ENCODE assay signal across 18 mouse cellular contexts in genomic region chr8:119531973-119532372, GRCm38 (mm10). TPM values are rescaled to one million over a fixed set of nuclear protein-coding genes. Genes with fewer than 3 reads are reported as not detected.
DNase-seq lines count a peak whose midpoint lies in the region; ATAC-seq lines count a peak whose summit lies in the region.
"Had no signal": no experiment of that assay in that cellular context is flagged by ENCODE, and none has a peak within 500 bp of the region (broad histone marks: within the 10 kb centered on the region; RNA-seq: fewer than 3 reads in every experiment).

No protein-coding gene starts in this region.

- peaks cover 98% of the 10 kb centered on the region for H3K36me3 ChIP-seq in heart, embryonic 12.5 days
- peaks cover 44% of the 10 kb centered on the region for H3K36me3 ChIP-seq in heart, embryonic 11.5 days (ENCODE audit: control insufficient read depth, insufficient read depth, low read length)

- H3K27me3 ChIP-seq in heart, embryonic 12.5 days (replicated peaks), result no peaks in the 10 kb centered on the region
- H3K27me3 ChIP-seq in heart, embryonic 11.5 days (ENCODE audit: control insufficient read depth, insufficient read depth, low read length), result no peaks in the 10 kb centered on the region
- H3K27me3 ChIP-seq: embryonic facial prominence, embryonic 15.5 days; forebrain, embryonic 15.5 days; liver, embryonic 15.5 days; neural tube, embryonic 12.5 days had no signal

- H3K4me3 ChIP-seq in heart, embryonic 12.5 days, result no peak overlapping the region
- no peak overlapping the region for H3K4me3 ChIP-seq in heart, embryonic 11.5 days (ENCODE audit: low read depth, low read length)
- H3K4me3 ChIP-seq: embryonic facial prominence, embryonic 15.5 days; forebrain, embryonic 15.5 days; liver, embryonic 15.5 days; neural tube, embryonic 12.5 days had no signal

- no peak overlapping the region for H3K4me2 ChIP-seq in heart, embryonic 12.5 days
- H3K4me2 ChIP-seq in heart, embryonic 11.5 days, result no peak overlapping the region
- H3K4me2 ChIP-seq: embryonic facial prominence, embryonic 15.5 days; forebrain, embryonic 15.5 days; liver, embryonic 15.5 days; neural tube, embryonic 12.5 days had no signal

- peak; percentile 53; the same call in 1 of the 2 replicates for ATAC-seq in heart, embryonic 12.5 days (ENCODE audit: insufficient number of reproducible peaks, low FRiP score)
- ATAC-seq in heart, embryonic 11.5 days (replicated peaks; ENCODE audit: insufficient number of reproducible peaks, low FRiP score, low TSS enrichment), result no peak
- peak; percentile 98 for ATAC-seq in frontal cortex, adult (ENCODE audit: low TSS enrichment)
- no peak for ATAC-seq in inflammation-experienced regulatory T-cells, adult 6 months
- ATAC-seq: forebrain, embryonic 15.5 days had no signal

- intact Hi-C loops in left cerebral cortex, postnatal 14 days (cut with DNase I), result no loop called here

- H3K4me1 ChIP-seq in heart, embryonic 12.5 days (replicated peaks), result peaks cover 14% of the 10 kb centered on the region; the same call in 1 of the 2 replicates
- peaks cover 8% of the 10 kb centered on the region; the same call in 1 of the 2 replicates for H3K4me1 ChIP-seq in heart, embryonic 11.5 days (ENCODE audit: control insufficient read depth, insufficient read depth, low read length)
- H3K4me1 ChIP-seq: embryonic facial prominence, embryonic 15.5 days; liver, embryonic 15.5 days; neural tube, embryonic 12.5 days had no signal

- DNase-seq in layer of hippocampus, adult 9-10 months (ENCODE audit: low spot score), result peak; percentile 36
- DNase-seq in left cerebral cortex, postnatal 14 days (ENCODE audit: low spot score in 2 of 2), result peak; percentile 71 to 77
- no peak for DNase-seq in thymus, postnatal 4 days
- no peak for DNase-seq in ovary, postnatal 36 days (ENCODE audit: low spot score)
- DNase-seq: adrenal gland, adult 8-10 months; kidney, adult 2 months; midbrain, embryonic 14.5 days; thymus, postnatal 14 days had no signal

- H3K27ac ChIP-seq in heart, embryonic 12.5 days (ENCODE audit: poor library complexity, severe bottlenecking), result no peak overlapping the region
- no peak overlapping the region for H3K27ac ChIP-seq in heart, embryonic 11.5 days (ENCODE audit: low read depth, low read length)
- H3K27ac ChIP-seq: embryonic facial prominence, embryonic 15.5 days; forebrain, embryonic 15.5 days; liver, embryonic 15.5 days; neural tube, embryonic 12.5 days had no signal

- H3K9ac ChIP-seq in heart, embryonic 12.5 days, result no peak overlapping the region
- H3K9ac ChIP-seq in heart, embryonic 11.5 days (ENCODE audit: low read depth, low read length), result no peak overlapping the region
- H3K9ac ChIP-seq: embryonic facial prominence, embryonic 15.5 days; forebrain, embryonic 15.5 days; liver, embryonic 15.5 days; neural tube, embryonic 12.5 days had no signal

- WGBS in heart, embryonic 12.5 days, result 60% methylated on average over 9 of the region's 9 CpGs
- 62% methylated on average over 9 of the region's 9 CpGs for WGBS in heart, embryonic 11.5 days (ENCODE audit: insufficient replicate concordance)

- no peaks in the 10 kb centered on the region for H3K9me3 ChIP-seq in heart, embryonic 12.5 days (replicated peaks)
- no peaks in the 10 kb centered on the region for H3K9me3 ChIP-seq in heart, embryonic 11.5 days (replicated peaks; ENCODE audit: control insufficient read depth, low read length)
- H3K9me3 ChIP-seq: embryonic facial prominence, embryonic 15.5 days; forebrain, embryonic 15.5 days; liver, embryonic 15.5 days; neural tube, embryonic 12.5 days had no signal

RNA-seq across cellular contexts. Expression of gene Mbtps1, which starts 26.6 kb away (rescaled TPM):
- polyA plus RNA-seq in heart, embryonic 12.5 days (2016; fragmentation: Nextera tagmentation; extraction: Ambion mirVana), result 98.5 and 99.4 TPM in 2 replicates
- polyA plus RNA-seq in heart, embryonic 11.5 days (2014; fragmentation: Nextera tagmentation; extraction: Ambion mirVana), result 63.6 and 80.5 TPM in 2 replicates
- 10 to 100 TPM; 59.3 to 59.5 TPM for total RNA-seq in left cerebral cortex, postnatal 14 days (2021)
- 10 to 100 TPM; 32.6 to 52.2 (median 45.6) TPM for polyA plus RNA-seq in inflammation-experienced regulatory T-cells, adult 6 months (2017; shearing (Covaris generic))

RNA-seq across cellular contexts. Expression of gene Slc38a8, which starts 30.5 kb away (rescaled TPM):
- not detected in 2 replicates for polyA plus RNA-seq in heart, embryonic 12.5 days (2016; fragmentation: Nextera tagmentation; extraction: Ambion mirVana)
- not detected in 2 replicates for polyA plus RNA-seq in heart, embryonic 11.5 days (2014; fragmentation: Nextera tagmentation; extraction: Ambion mirVana)
- under 1 TPM; 0.17 to 0.22 TPM for total RNA-seq in left cerebral cortex, postnatal 14 days (2021)
- polyA plus RNA-seq in inflammation-experienced regulatory T-cells, adult 6 months (2017; shearing (Covaris generic)), result not detected
- total RNA-seq: heart, adult 18-20 months had no signal
- polyA plus RNA-seq: forebrain, embryonic 15.5 days; kidney, adult 2 months; limb, embryonic 11.5 days; liver, embryonic 15.5 days; midbrain, embryonic 14.5 days; neural tube, embryonic 12.5 days had no signal

RNA-seq across cellular contexts. Expression of gene Hsdl1, which starts 43.0 kb away (rescaled TPM):
- polyA plus RNA-seq in heart, embryonic 12.5 days (2016; fragmentation: Nextera tagmentation; extraction: Ambion mirVana), result 38.3 and 41.9 TPM in 2 replicates
- polyA plus RNA-seq in heart, embryonic 11.5 days (2014; fragmentation: Nextera tagmentation; extraction: Ambion mirVana), result 36.3 and 37.3 TPM in 2 replicates
- 10 to 100 TPM; 42.3 to 47.2 TPM for total RNA-seq in left cerebral cortex, postnatal 14 days (2021)
- 10 to 100 TPM; 30.3 to 73.9 (median 72.5) TPM for polyA plus RNA-seq in inflammation-experienced regulatory T-cells, adult 6 months (2017; shearing (Covaris generic))

RNA-seq across cellular contexts. Expression of gene Dnaaf1, which starts 43.1 kb away (rescaled TPM):
- polyA plus RNA-seq in heart, embryonic 12.5 days (2016; fragmentation: Nextera tagmentation; extraction: Ambion mirVana), result 0.18 and 0.23 TPM in 2 replicates
- 0.26 and 0.38 TPM in 2 replicates for polyA plus RNA-seq in heart, embryonic 11.5 days (2014; fragmentation: Nextera tagmentation; extraction: Ambion mirVana)
- under 1 TPM; 0.11 to 0.20 TPM for total RNA-seq in left cerebral cortex, postnatal 14 days (2021)
- not detected for polyA plus RNA-seq in inflammation-experienced regulatory T-cells, adult 6 months (2017; shearing (Covaris generic))
- total RNA-seq: adrenal gland, adult 8-10 months had no signal

Comparison
In these comparisons a context has a peak if more than half of its experiments do, and no peak if none do; other contexts are left out.
1. ATAC-seq: peak in heart, embryonic 12.5 days (single experiment) and frontal cortex, adult (single experiment); none in heart, embryonic 11.5 days (single experiment) and inflammation-experienced regulatory T-cells, adult 6 months (single experiment).
2. DNase-seq: peak in layer of hippocampus, adult 9-10 months (single experiment) and left cerebral cortex, postnatal 14 days (2 of 2); none in thymus, postnatal 4 days (single experiment) and ovary, postnatal 36 days (single experiment).